Mouse (Mus musculus) kidney, adult 2 months (tissue): ENCODE results near the gene Selp.

Experiments used
- CTCF ChIP-seq: fragments of 200-500 bp; conservative IDR thresholded peaks from 2 replicates; pipeline ENCODE4 v1.5.1; 2011; ENCODE audit warnings: low read depth, mild to moderate bottlenecking, control low read depth, low read length, moderate library complexity, mixed read lengths; ENCODE audit not compliant: insufficient read depth, insufficient read length
- POLR2A ChIP-seq: fragments of 200-500 bp; IDR thresholded peaks from one replicate; pipeline ENCODE4 v1.6.1; 2011; ENCODE audit warnings: low read depth, low read length, control low read depth

DNA sequence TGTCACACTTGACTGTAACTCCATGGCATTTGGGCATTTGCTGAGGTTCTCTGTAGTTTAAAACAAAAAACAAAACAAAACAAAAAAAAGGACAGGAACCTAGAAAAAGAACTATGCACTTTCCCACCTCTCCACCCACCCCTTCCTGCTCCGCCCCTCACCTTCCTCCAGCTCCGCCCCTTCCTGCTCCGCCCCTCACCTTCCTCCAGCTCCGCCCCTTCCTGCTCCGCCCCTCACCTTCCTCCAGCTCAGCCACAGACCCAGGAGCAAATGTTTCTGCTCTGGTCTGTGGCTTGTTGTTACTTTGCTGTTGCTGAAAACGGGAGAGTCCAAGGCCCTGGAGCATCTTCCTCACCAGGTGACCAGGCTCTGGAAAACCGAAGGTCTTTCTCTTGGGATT lies 34.0 kb downstream of the Selp start:
- TF ChIP-seq POLR2A, result no peak
- no peak for TF ChIP-seq CTCF
